Mouse (Mus musculus) MEL (cell line): Measurements from ENCODE around the gene H2-DMb1. TPM values are rescaled to one million over a fixed set of nuclear protein-coding genes. Genes with fewer than 3 reads are reported as not detected.

ENCODE experiments used
- DNase-seq: peaks from one replicate; pipeline ENCODE4 v3.0.0; 2011; ENCODE audit warnings: low read depth, low spot score
- H3K27ac ChIP-seq: 2 replicates; pipeline ENCODE4 v1.5.1; 2012; ENCODE audit warnings: low read depth, mild to moderate bottlenecking, control low read depth, low read length, moderate library complexity; ENCODE audit not compliant: control insufficient read depth
- H3K27me3 ChIP-seq, 2 experiments: fragments of 150-350 bp in 1 of 2; sonication (generic) in 1 of 2; 2 replicates each; pipeline ENCODE4 v1.6.1; 2012; ENCODE audit warnings: low read length in 2 of 2, mild to moderate bottlenecking in 2 of 2, improper control_type of control experiment in 1 of 2, moderate library complexity in 1 of 2; ENCODE audit not compliant: insufficient read depth in 2 of 2, control insufficient read depth in 1 of 2
- H3K36me3 ChIP-seq, 2 experiments: 2 replicates each; pipeline ENCODE4 v1.6.1; 2012 to 2014; ENCODE audit warnings: low read length in 2 of 2, improper control_type of control experiment in 1 of 2, inconsistent platforms in 1 of 2, mild to moderate bottlenecking in 1 of 2; ENCODE audit not compliant: insufficient read depth in 2 of 2, control insufficient read depth in 1 of 2
- H3K4me1 ChIP-seq, 2 experiments: fragments of 150-350 bp in 1 of 2; sonication (generic) in 1 of 2; 2 replicates each; pipeline ENCODE4 v1.6.1; 2012; ENCODE audit warnings: low read length in 2 of 2, improper control_type of control experiment in 1 of 2, mild to moderate bottlenecking in 1 of 2; ENCODE audit not compliant: insufficient read depth in 2 of 2, control insufficient read depth in 1 of 2
- H3K4me3 ChIP-seq, 2 experiments: fragments of 150-350 bp in 1 of 2; sonication (generic) in 1 of 2; 2 replicates each; pipeline ENCODE4 v1.5.1; 2012; ENCODE audit warnings: low read depth in 2 of 2, low read length in 2 of 2, mild to moderate bottlenecking in 2 of 2, moderate library complexity in 2 of 2, control low read depth in 1 of 2, improper control_type of control experiment in 1 of 2; ENCODE audit not compliant: control insufficient read depth in 1 of 2, insufficient read depth in 1 of 2
- H3K79me2 ChIP-seq: 2 replicates; pipeline ENCODE4 v1.6.1; 2012; ENCODE audit warnings: mild to moderate bottlenecking, low read length, moderate library complexity; ENCODE audit not compliant: control insufficient read depth, poor library complexity, insufficient read depth
- H3K9ac ChIP-seq: 2 replicates; pipeline ENCODE4 v1.6.1; 2012; ENCODE audit warnings: low read depth, mild to moderate bottlenecking, control low read depth, low read length, moderate library complexity; ENCODE audit not compliant: control insufficient read depth, poor library complexity, severe bottlenecking
- H3K9me3 ChIP-seq: fragments of 150-350 bp; sonication (generic); replicated peaks from 2 replicates; pipeline ENCODE4 v1.6.1; 2012; ENCODE audit warnings: mild to moderate bottlenecking, low read length, improper control_type of control experiment, moderate library complexity; ENCODE audit not compliant: insufficient read depth
- CHD2 ChIP-seq: IDR thresholded peaks from 2 replicates; pipeline ENCODE4 v1.6.1; 2011; ENCODE audit warnings: low read length, improper control_type of control experiment
- CTCF ChIP-seq, 3 experiments: IDR thresholded peaks in 2 of 3; conservative IDR thresholded peaks in 1 of 3; 2 replicates each; pipeline ENCODE4 v1.5.1; 2011 to 2012; ENCODE audit warnings: low read length in 3 of 3, low read depth in 2 of 3, mild to moderate bottlenecking in 2 of 3, improper control_type of control experiment in 1 of 3, inconsistent platforms in 1 of 3, mixed read lengths in 1 of 3, moderate library complexity in 1 of 3; ENCODE audit not compliant: control insufficient read depth in 1 of 3, insufficient read depth in 1 of 3, poor library complexity in 1 of 3, severe bottlenecking in 1 of 3
- EP300 ChIP-seq, 2 experiments: IDR thresholded peaks; 2 replicates each; pipeline ENCODE4 v1.6.1; 2011; ENCODE audit warnings: improper control_type of control experiment in 2 of 2, low read length in 2 of 2, low read depth in 1 of 2, mild to moderate bottlenecking in 1 of 2
- HCFC1 ChIP-seq: IDR thresholded peaks from 2 replicates; pipeline ENCODE4 v1.6.1; 2012; ENCODE audit warnings: low read depth, mild to moderate bottlenecking, inconsistent platforms, low read length, improper control_type of control experiment, moderate library complexity
- MAX ChIP-seq: IDR thresholded peaks from 2 replicates; pipeline ENCODE4 v1.6.1; 2011; ENCODE audit warnings: low read length, improper control_type of control experiment
- MEF2A ChIP-seq: IDR thresholded peaks from 2 replicates; pipeline ENCODE4 v1.6.1; 2014; ENCODE audit warnings: low read depth, mild to moderate bottlenecking, inconsistent platforms, low read length, improper control_type of control experiment; ENCODE audit not compliant: poor library complexity, insufficient replicate concordance, severe bottlenecking; ENCODE audit errors: extremely low read depth
- MXI1 ChIP-seq: IDR thresholded peaks from 2 replicates; pipeline ENCODE4 v1.6.1; 2011; ENCODE audit warnings: mild to moderate bottlenecking, low read depth, low read length, improper control_type of control experiment
- MYC ChIP-seq: IDR thresholded peaks from 2 replicates; pipeline ENCODE4 v1.6.1; 2011; ENCODE audit warnings: low read depth, mild to moderate bottlenecking, low read length, improper control_type of control experiment, moderate library complexity
- POLR2A ChIP-seq, 2 experiments: IDR thresholded peaks; 2 replicates each; pipeline ENCODE4 v1.6.1; 2011 to 2012; ENCODE audit warnings: low read length in 2 of 2, mild to moderate bottlenecking in 2 of 2, control low read depth in 1 of 2, improper control_type of control experiment in 1 of 2, low read depth in 1 of 2, moderate library complexity in 1 of 2; ENCODE audit not compliant: control insufficient read depth in 1 of 2, insufficient read depth in 1 of 2, poor library complexity in 1 of 2
- POLR2AphosphoS2 ChIP-seq: IDR thresholded peaks from 2 replicates; pipeline ENCODE4 v1.6.1; 2011; ENCODE audit warnings: low read length, improper control_type of control experiment
- POLR2AphosphoS5 ChIP-seq: IDR thresholded peaks from 2 replicates; pipeline ENCODE4 v1.6.1; 2012; ENCODE audit warnings: low read depth, borderline replicate concordance, mild to moderate bottlenecking, inconsistent platforms, low read length, moderate library complexity, mixed read lengths
- RCOR1 ChIP-seq: IDR thresholded peaks from 2 replicates; pipeline ENCODE4 v1.6.1; 2012; ENCODE audit warnings: low read depth, mild to moderate bottlenecking, inconsistent platforms, low read length, improper control_type of control experiment
- TBP ChIP-seq: IDR thresholded peaks from 2 replicates; pipeline ENCODE4 v1.8.0; 2011; ENCODE audit warnings: low read depth, low read length, improper control_type of control experiment
- TCF12 ChIP-seq: IDR thresholded peaks from 2 replicates; pipeline ENCODE4 v1.6.1; 2014; ENCODE audit warnings: low read depth, mild to moderate bottlenecking, inconsistent platforms, low read length, improper control_type of control experiment, moderate library complexity
- polyA plus RNA-seq, 2 experiments: library from polyadenylated mRNA; stranded (reverse) in 1 of 2; unstranded in 1 of 2; fragments of >175 nt in 1 of 2; fragments of >200 nt in 1 of 2; gene quantifications; 2 replicates each; pipeline versions ENCODE4 v1.2.1 to v1.2.4; 2012; ENCODE audit warnings: low replicate concordance in 2 of 2, low read depth in 1 of 2; ENCODE audit not compliant: insufficient read length in 2 of 2, insufficient read depth in 1 of 2, missing spikeins in 1 of 2
- total RNA-seq: library from RNA; depleted of rRNA; stranded (reverse); fragments of 300-350 nt; gene quantifications from 2 replicates; pipeline ENCODE4 v1.2.3, GENCODE M21; 2012

The H2-DMb1 gene
- total and polyA plus RNA-seq, 3 experiments, result 0.67 TPM; not detected in 2

DNA sequence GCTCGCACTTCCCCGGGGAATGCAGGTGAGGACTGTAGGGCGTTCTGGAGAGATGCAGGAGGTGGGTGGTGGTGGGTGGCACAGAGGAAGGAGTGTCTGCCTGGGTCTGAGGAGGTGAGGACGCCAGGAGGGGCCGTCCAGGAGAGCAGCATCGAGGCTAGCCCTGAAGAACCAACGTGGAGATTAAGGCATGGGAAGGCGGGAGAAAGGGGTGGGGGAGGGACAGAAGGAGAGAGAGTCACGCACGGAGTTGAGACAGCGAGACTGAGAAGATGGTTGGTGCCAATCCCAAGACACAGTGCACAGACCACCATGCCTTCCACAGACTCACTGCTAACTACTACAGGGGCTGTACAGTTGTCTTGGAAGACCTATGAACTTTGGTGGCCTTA, 45.6 kb downstream of the H2-DMb1 start:
- Histone ChIP-seq H3K27ac (peak overlapping the region; percentile 59), H3K4me1 (peaks cover 12 to 14% of the 10 kb centered on the region in 2 experiments), H3K9ac (peak overlapping the region; percentile 88), H3K9me3 (no peaks in the 10 kb centered on the region), H3K79me2 (peaks cover 15% of the 10 kb centered on the region), H3K27me3 (no peaks in the 10 kb centered on the region), H3K4me3 (peak overlapping the region; percentile 67 to 93), H3K36me3 (peaks cover 0 to 5% of the 10 kb centered on the region in 2 experiments; a peak in 1 of 4 replicates)
- DNase-seq, result peak; percentile 73
- TF ChIP-seq TBP (peak; percentile 36; the same call in 1 of the 2 replicates), MYC (peak; percentile 49; the same call in 1 of the 2 replicates), POLR2A (IDR thresholded peaks at IDR 0.05; ENCODE audit: control insufficient read depth in 1 of 2, insufficient read depth in 1 of 2, low read depth in 1 of 2, low read length in 2 of 2, poor library complexity in 1 of 2) (no peak), CHD2 (0 out of 2 replicates have a peak, but pooled peaks have one; percentile 18), TCF12 (0 out of 2 replicates have a peak, but pooled peaks have one; percentile 16), MXI1 (peak; percentile 3; the same call in 1 of the 2 replicates), MAX (peak; percentile 71), EP300 (IDR thresholded peaks at IDR 0.05; ENCODE audit: low read depth in 1 of 2, low read length in 2 of 2) (peak in 1 of 2 experiments; percentile 4; a peak in 1 of 4 replicates), CTCF (IDR thresholded peaks at IDR 0.05 in 2 of 3, conservative IDR thresholded peaks at IDR 0.05 in 1 of 3; ENCODE audit: control insufficient read depth in 1 of 3, insufficient read depth in 1 of 3, low read depth in 2 of 3, low read length in 3 of 3, poor library complexity in 1 of 3, severe bottlenecking in 1 of 3) (no peak)

DNA sequence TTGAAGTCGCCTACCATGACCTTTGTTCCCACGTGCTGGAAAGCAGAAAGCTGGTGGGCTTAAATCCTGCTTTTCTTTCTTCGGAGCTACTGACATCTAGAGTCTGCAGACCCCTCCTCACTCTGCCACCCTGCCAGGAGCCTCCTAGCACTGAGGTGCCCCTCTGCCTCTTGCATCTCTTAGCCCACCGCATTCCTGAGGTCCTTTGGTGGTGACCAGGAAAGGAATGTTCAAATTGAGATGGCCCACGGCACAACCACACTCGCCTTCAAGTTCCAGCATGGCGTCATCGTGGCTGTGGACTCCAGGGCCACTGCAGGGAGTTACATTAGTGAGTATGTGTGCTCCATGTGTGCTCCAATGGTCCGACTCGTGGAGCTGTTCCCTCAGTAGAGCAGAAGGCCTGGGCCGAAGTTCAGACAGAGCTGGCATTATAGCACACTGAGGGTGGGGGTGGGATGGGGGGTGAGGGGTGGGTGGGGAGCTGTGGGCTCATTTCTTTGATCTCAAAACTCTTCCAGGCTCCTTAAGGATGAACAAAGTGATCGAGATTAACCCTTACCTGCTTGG, 46.3 kb downstream of the H2-DMb1 start:
- Histone ChIP-seq H3K9me3 (no peaks in the 10 kb centered on the region), H3K27ac (peak overlapping the region; percentile 59), H3K4me1 (peaks cover 13 to 15% of the 10 kb centered on the region in 2 experiments), H3K27me3 (no peaks in the 10 kb centered on the region), H3K9ac (peak overlapping the region; percentile 88), H3K36me3 (peaks cover 0 to 5% of the 10 kb centered on the region in 2 experiments; a peak in 1 of 4 replicates), H3K79me2 (peaks cover 15% of the 10 kb centered on the region), H3K4me3 (peak overlapping the region; percentile 67 to 93)
- no peak for DNase-seq
- TF ChIP-seq CHD2, result no peak
- TF ChIP-seq POLR2AphosphoS2, result no peak
- TF ChIP-seq CTCF (IDR thresholded peaks at IDR 0.05 in 2 of 3, conservative IDR thresholded peaks at IDR 0.05 in 1 of 3; ENCODE audit: control insufficient read depth in 1 of 3, insufficient read depth in 1 of 3, low read depth in 2 of 3, low read length in 3 of 3, poor library complexity in 1 of 3, severe bottlenecking in 1 of 3), result no peak
- no peak for TF ChIP-seq HCFC1
- TF ChIP-seq MEF2A, result no peak
- no peak for TF ChIP-seq POLR2AphosphoS5
- TF ChIP-seq EP300 (IDR thresholded peaks at IDR 0.05; ENCODE audit: low read depth in 1 of 2, low read length in 2 of 2), result no peak
- no peak for TF ChIP-seq RCOR1
